Mouse (Mus musculus): Measurements from ENCODE around the gene Sit1. TPM values are rescaled to one million over a fixed set of nuclear protein-coding genes. Genes with fewer than 3 reads are reported as not detected.

The Sit1 gene
- polyA plus RNA-seq, 1 experiment from 2014 or later, result not detected

Other genes with a start within 250 kb of the Sit1 start
- 0.31 and 0.43 TPM in 2 replicates for gene Atp8b5, start 216.6 kb downstream of the Sit1 start, polyA plus RNA-seq (2014; fragmentation: Nextera tagmentation; extraction: Ambion mirVana)
- 8.9 and 11.2 TPM in 2 replicates for gene Rusc2, start 101.8 kb downstream of the Sit1 start, polyA plus RNA-seq (2014; fragmentation: Nextera tagmentation; extraction: Ambion mirVana)
- gene Fam166b, start 54.6 kb downstream of the Sit1 start, polyA plus RNA-seq (2014; fragmentation: Nextera tagmentation; extraction: Ambion mirVana), result 0.24 and 0.38 TPM in 2 replicates
- 11.4 and 14.9 TPM in 2 replicates for gene Tesk1, start 41.8 kb downstream of the Sit1 start, polyA plus RNA-seq (2014; fragmentation: Nextera tagmentation; extraction: Ambion mirVana)
- gene Cd72, start 29.1 kb downstream of the Sit1 start, polyA plus RNA-seq (2014; fragmentation: Nextera tagmentation; extraction: Ambion mirVana), result 5.1 and 5.2 TPM in 2 replicates
- 59.4 and 72.2 TPM in 2 replicates for gene Ccdc107, start 9.2 kb upstream of the Sit1 start, polyA plus RNA-seq (2014; fragmentation: Nextera tagmentation; extraction: Ambion mirVana)
- gene Arhgef39, start 16.0 kb upstream of the Sit1 start, polyA plus RNA-seq (2014; fragmentation: Nextera tagmentation; extraction: Ambion mirVana), result 36.4 and 38.2 TPM in 2 replicates
- gene Car9, start 23.2 kb upstream of the Sit1 start, polyA plus RNA-seq (2014; fragmentation: Nextera tagmentation; extraction: Ambion mirVana), result 0.80 and 1.3 TPM in 2 replicates
- 208 and 212 TPM in 2 replicates for gene Tpm2, start 40.0 kb upstream of the Sit1 start, polyA plus RNA-seq (2014; fragmentation: Nextera tagmentation; extraction: Ambion mirVana)
- 50.2 and 55.7 TPM in 2 replicates for gene Creb3, start 78.6 kb upstream of the Sit1 start, polyA plus RNA-seq (2014; fragmentation: Nextera tagmentation; extraction: Ambion mirVana)
- 72.6 and 87.2 TPM in 2 replicates for gene Tln1, start 79.0 kb upstream of the Sit1 start, polyA plus RNA-seq (2014; fragmentation: Nextera tagmentation; extraction: Ambion mirVana)
- gene Rgp1, start 95.0 kb upstream of the Sit1 start, polyA plus RNA-seq (2014; fragmentation: Nextera tagmentation; extraction: Ambion mirVana), result 27.9 and 34.4 TPM in 2 replicates
- gene Gba2, start 95.1 kb upstream of the Sit1 start, polyA plus RNA-seq (2014; fragmentation: Nextera tagmentation; extraction: Ambion mirVana), result 13.1 and 17.9 TPM in 2 replicates
- gene Msmp, start 100.8 kb upstream of the Sit1 start, polyA plus RNA-seq (2014; fragmentation: Nextera tagmentation; extraction: Ambion mirVana), result 0.63 and 1.0 TPM in 2 replicates
- 6.0 and 11.1 TPM in 2 replicates for gene Npr2, start 148.2 kb upstream of the Sit1 start, polyA plus RNA-seq (2014; fragmentation: Nextera tagmentation; extraction: Ambion mirVana)
- 0.93 and 1.3 TPM in 2 replicates for gene Spag8, start 169.9 kb upstream of the Sit1 start, polyA plus RNA-seq (2014; fragmentation: Nextera tagmentation; extraction: Ambion mirVana)
- gene Hint2, start 172.7 kb upstream of the Sit1 start, polyA plus RNA-seq (2014; fragmentation: Nextera tagmentation; extraction: Ambion mirVana), result 107 and 136 TPM in 2 replicates
- gene Tmem8b, start 185.2 kb upstream of the Sit1 start, polyA plus RNA-seq (2014; fragmentation: Nextera tagmentation; extraction: Ambion mirVana), result 2.6 and 3.2 TPM in 2 replicates
- 2.6 and 3.7 TPM in 2 replicates for gene Fam221b, start 185.4 kb upstream of the Sit1 start, polyA plus RNA-seq (2014; fragmentation: Nextera tagmentation; extraction: Ambion mirVana)
- not detected in 2 replicates for gene Olfr70, start 217.1 kb upstream of the Sit1 start, polyA plus RNA-seq (2014; fragmentation: Nextera tagmentation; extraction: Ambion mirVana)
- not detected in 2 replicates for gene Olfr71, start 226.5 kb upstream of the Sit1 start, polyA plus RNA-seq (2014; fragmentation: Nextera tagmentation; extraction: Ambion mirVana)
- 0.40 and 1.0 TPM in 2 replicates for gene Hrct1, start 243.5 kb upstream of the Sit1 start, polyA plus RNA-seq (2014; fragmentation: Nextera tagmentation; extraction: Ambion mirVana)
- gene Spaar, start 246.3 kb upstream of the Sit1 start, polyA plus RNA-seq (2014; fragmentation: Nextera tagmentation; extraction: Ambion mirVana), result 0.04 and 0.14 TPM in 2 replicates